Mouse (Mus musculus) ES-E14 (cell line): ENCODE measurements around the gene Zfp568.

Experiments
- CHD2 ChIP-seq: IDR thresholded peaks from 2 replicates; pipeline ENCODE4 v1.6.1; 2014; ENCODE audit warnings: mild to moderate bottlenecking, low read depth, low read length, inconsistent platforms
- HCFC1 ChIP-seq: IDR thresholded peaks from 2 replicates; pipeline ENCODE4 v1.6.1; 2012; ENCODE audit warnings: low read length, inconsistent platforms, borderline replicate concordance; ENCODE audit not compliant: insufficient read depth
- MAFK ChIP-seq: IDR thresholded peaks from 2 replicates; pipeline ENCODE4 v1.6.1; 2014; ENCODE audit warnings: mild to moderate bottlenecking, low read depth, low read length, inconsistent platforms; ENCODE audit not compliant: insufficient read depth
- ZNF384 ChIP-seq: IDR thresholded peaks from 2 replicates; pipeline ENCODE4 v1.6.1; 2012; ENCODE audit warnings: low read depth, low read length, inconsistent platforms

DNA sequence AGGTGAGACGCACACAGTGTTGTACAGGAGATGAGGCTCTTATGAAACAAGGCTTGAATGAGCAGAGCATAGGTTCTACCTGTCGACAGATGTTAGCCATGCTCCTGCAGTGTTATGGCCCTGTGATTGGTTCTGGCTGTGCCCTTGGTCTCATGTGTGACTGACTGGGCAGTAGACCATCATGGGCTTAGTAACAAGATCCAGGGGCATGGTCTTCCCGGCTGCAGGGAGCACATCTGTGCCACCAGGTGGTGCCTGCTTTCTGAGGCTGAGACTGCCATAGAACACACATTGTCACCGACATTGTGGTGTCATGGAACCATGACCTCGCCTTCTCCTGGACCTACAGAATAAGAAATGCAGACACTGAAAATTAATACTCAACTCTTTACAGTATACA is 41.6 kb downstream of the Zfp568 start:
- TF ChIP-seq MAFK, result no peak
- no peak for TF ChIP-seq ZNF384
- no peak for TF ChIP-seq HCFC1
- TF ChIP-seq CHD2, result no peak
